Mouse (Mus musculus) limb, embryonic 13.5 days (tissue): Measurements from ENCODE around the gene Trp63. TPM values are rescaled to one million over a fixed set of nuclear protein-coding genes. Genes with fewer than 3 reads are reported as not detected.

ENCODE experiments used
- ATAC-seq: fragments of 200-750 bp; cut with Nextera tagmentation; 2 replicates; pipeline ENCODE4 v1.8.0; 2017; ENCODE audit warnings: low read depth, moderate number of reproducible peaks, moderate TSS enrichment; ENCODE audit not compliant: low FRiP score
- H3K27ac ChIP-seq: fragments of 300-500 bp; sonication (generic); 2 replicates; pipeline ENCODE4 v1.5.1; 2015; ENCODE audit warnings: inconsistent platforms, mild to moderate bottlenecking, moderate library complexity
- H3K27me3 ChIP-seq: fragments of 300-500 bp; sonication (generic); 2 replicates; pipeline ENCODE4 v1.6.1; 2015; ENCODE audit warnings: mild to moderate bottlenecking, inconsistent platforms
- H3K36me3 ChIP-seq: fragments of 300-500 bp; sonication (generic); 2 replicates; pipeline ENCODE4 v1.6.1; 2015; ENCODE audit warnings: inconsistent platforms, mild to moderate bottlenecking, moderate library complexity
- H3K4me1 ChIP-seq: fragments of 300-500 bp; sonication (generic); 2 replicates; pipeline ENCODE4 v1.6.1; 2015; ENCODE audit warnings: inconsistent platforms
- H3K4me2 ChIP-seq: fragments of 300-500 bp; sonication (generic); replicated peaks from 2 replicates; pipeline ENCODE4 v1.6.1; 2015; ENCODE audit warnings: inconsistent platforms, mild to moderate bottlenecking, moderate library complexity
- H3K4me3 ChIP-seq: fragments of 300-500 bp; sonication (generic); 2 replicates; pipeline ENCODE4 v1.5.1; 2015; ENCODE audit warnings: moderate library complexity, mild to moderate bottlenecking, inconsistent platforms
- H3K9ac ChIP-seq: fragments of 300-500 bp; sonication (generic); 2 replicates; pipeline ENCODE4 v1.6.1; 2015; ENCODE audit warnings: mild to moderate bottlenecking, inconsistent platforms
- H3K9me3 ChIP-seq: fragments of 300-500 bp; sonication (generic); 2 replicates; pipeline ENCODE4 v1.6.1; 2016; ENCODE audit warnings: inconsistent platforms
- WGBS: fragments of 180-500 bp; shearing (Covaris S2); methylation state at CpG from one replicate; pipeline ENCODE4 v1.1.7; 2015; 5-methylcytosine and 5-hydroxymethylcytosine counted together
- polyA plus RNA-seq: library from polyadenylated mRNA; unstranded; fragments of >200 nt; fragmentation: Nextera tagmentation; extraction: Ambion mirVana; gene quantifications from 2 replicates; pipeline ENCODE4 v1.2.1, GENCODE M21; 2015

Trp63 gene
- polyA plus RNA-seq, 1 experiment from 2014 or later, result 34.7 TPM

GRCm38 (mm10) chr16:25723131-25723530 is 39.6 kb downstream of the Trp63 start:
- H3K9ac ChIP-seq, result no peak overlapping the region
- no peaks in the 10 kb centered on the region for H3K27me3 ChIP-seq
- 66% methylated on average over 5 of the region's 5 CpGs for WGBS
- H3K9me3 ChIP-seq, result no peaks in the 10 kb centered on the region
- no peaks in the 10 kb centered on the region for H3K36me3 ChIP-seq
- peak; percentile 59; the same call in 1 of the 2 replicates for ATAC-seq
- no peaks in the 10 kb centered on the region for H3K4me1 ChIP-seq
- H3K27ac ChIP-seq, result no peak overlapping the region
- no peak overlapping the region for H3K4me2 ChIP-seq
- H3K4me3 ChIP-seq, result no peak overlapping the region

GRCm38 (mm10) chr16:25727001-25727400 is 43.4 kb downstream of the Trp63 start:
- Histone ChIP-seq H3K4me1 (no peaks in the 10 kb centered on the region), H3K4me2 (no peak overlapping the region), H3K4me3 (no peak overlapping the region), H3K27me3 (no peaks in the 10 kb centered on the region), H3K9me3 (no peaks in the 10 kb centered on the region), H3K36me3 (no peaks in the 10 kb centered on the region), H3K9ac (no peak overlapping the region), H3K27ac (no peak overlapping the region)
- 94% methylated on average over 5 of the region's 5 CpGs for WGBS
- ATAC-seq, result no peak

- Histone ChIP-seq H3K4me3 (no peak overlapping the region), H3K4me1 (no peaks in the 10 kb centered on the region), H3K9ac (no peak overlapping the region), H3K27ac (no peak overlapping the region), H3K4me2 (no peak overlapping the region), H3K27me3 (no peaks in the 10 kb centered on the region), H3K36me3 (no peaks in the 10 kb centered on the region), H3K9me3 (no peaks in the 10 kb centered on the region)
- no peak for ATAC-seq
- WGBS, result 17% methylated on average over 7 of the region's 7 CpGs
Observed at GRCm38 (mm10) chr16:25727957-25728506, 44.5 kb downstream of the Trp63 start.

- WGBS, result 72% methylated on average over 3 of the region's 3 CpGs
- no peak for ATAC-seq
- no peak overlapping the region for H3K27ac ChIP-seq
- no peak overlapping the region for H3K4me2 ChIP-seq
- no peak overlapping the region for H3K4me3 ChIP-seq
- H3K36me3 ChIP-seq, result no peaks in the 10 kb centered on the region
- no peaks in the 10 kb centered on the region for H3K9me3 ChIP-seq
- H3K9ac ChIP-seq, result no peak overlapping the region
- no peaks in the 10 kb centered on the region for H3K27me3 ChIP-seq
- 0 out of 2 replicates have a peak, but pooled peaks cover 13% of the 10 kb centered on the region for H3K4me1 ChIP-seq
Observed at GRCm38 (mm10) chr16:25736912-25737311, 53.3 kb downstream of the Trp63 start.

- 70% methylated on average over 6 of the region's 6 CpGs for WGBS
- H3K9ac ChIP-seq, result no peak overlapping the region
- no peaks in the 10 kb centered on the region for H3K36me3 ChIP-seq
- no peaks in the 10 kb centered on the region for H3K9me3 ChIP-seq
- H3K4me3 ChIP-seq, result no peak overlapping the region
- ATAC-seq, result no peak
- H3K4me2 ChIP-seq, result no peak overlapping the region
- H3K27me3 ChIP-seq, result no peaks in the 10 kb centered on the region
- H3K4me1 ChIP-seq, result 0 out of 2 replicates have a peak, but pooled peaks cover 13% of the 10 kb centered on the region
- peak overlapping the region; percentile 7; the same call in 1 of the 2 replicates for H3K27ac ChIP-seq
Observed at GRCm38 (mm10) chr16:25737623-25738050, 54.1 kb downstream of the Trp63 start.

GRCm38 (mm10) chr16:25746807-25747206 is 63.2 kb downstream of the Trp63 start:
- H3K27me3 ChIP-seq, result no peaks in the 10 kb centered on the region
- peak; percentile 90 for ATAC-seq
- 5% methylated on average over 3 of the region's 3 CpGs for WGBS

GRCm38 (mm10) chr16:25751866-25752265 is 68.3 kb downstream of the Trp63 start:
- WGBS, result 80% methylated on average over 11 of the region's 11 CpGs
- no peaks in the 10 kb centered on the region for H3K36me3 ChIP-seq
- no peak overlapping the region for H3K4me2 ChIP-seq
- peaks cover 11% of the 10 kb centered on the region for H3K4me1 ChIP-seq
- no peaks in the 10 kb centered on the region for H3K9me3 ChIP-seq
- no peak overlapping the region for H3K4me3 ChIP-seq
- H3K27ac ChIP-seq, result no peak overlapping the region
- no peaks in the 10 kb centered on the region for H3K27me3 ChIP-seq
- no peak overlapping the region for H3K9ac ChIP-seq
- no peak for ATAC-seq

More at GRCm38 (mm10) chr16:25746807-25747206, 63.2 kb downstream of the Trp63 start:
- Histone ChIP-seq H3K36me3 (no peaks in the 10 kb centered on the region), H3K4me1 (peaks cover 15% of the 10 kb centered on the region), H3K4me2 (peak overlapping the region; percentile 12; the same call in 1 of the 2 replicates), H3K9ac (no peak overlapping the region), H3K9me3 (no peaks in the 10 kb centered on the region), H3K27ac (peak overlapping the region; percentile 28; the same call in 1 of the 2 replicates), H3K4me3 (no peak overlapping the region)

GRCm38 (mm10) chr16:25758108-25758507 is 74.5 kb downstream of the Trp63 start:
- WGBS, result 60% methylated on average over 2 of the region's 2 CpGs
- Histone ChIP-seq H3K4me2 (no peak overlapping the region), H3K4me1 (no peaks in the 10 kb centered on the region), H3K9ac (no peak overlapping the region), H3K9me3 (no peaks in the 10 kb centered on the region), H3K27ac (no peak overlapping the region), H3K4me3 (no peak overlapping the region), H3K27me3 (no peaks in the 10 kb centered on the region), H3K36me3 (no peaks in the 10 kb centered on the region)
- ATAC-seq, result no peak

- H3K4me2 ChIP-seq, result no peak overlapping the region
- no peaks in the 10 kb centered on the region for H3K4me1 ChIP-seq
- no peaks in the 10 kb centered on the region for H3K9me3 ChIP-seq
- no peaks in the 10 kb centered on the region for H3K36me3 ChIP-seq
- WGBS, result 47% methylated on average over 5 of the region's 5 CpGs
- no peak overlapping the region for H3K4me3 ChIP-seq
- H3K27ac ChIP-seq, result no peak overlapping the region
- H3K9ac ChIP-seq, result no peak overlapping the region
- no peaks in the 10 kb centered on the region for H3K27me3 ChIP-seq
- no peak for ATAC-seq
Observed at GRCm38 (mm10) chr16:25765549-25765948, 82.0 kb downstream of the Trp63 start.

- 67% methylated on average over 7 of the region's 7 CpGs for WGBS
- H3K27ac ChIP-seq, result no peak overlapping the region
- no peak overlapping the region for H3K4me2 ChIP-seq
- H3K4me3 ChIP-seq, result no peak overlapping the region
- H3K36me3 ChIP-seq, result no peaks in the 10 kb centered on the region
- H3K4me1 ChIP-seq, result no peaks in the 10 kb centered on the region
- no peak for ATAC-seq
- no peaks in the 10 kb centered on the region for H3K9me3 ChIP-seq
- H3K9ac ChIP-seq, result no peak overlapping the region
- H3K27me3 ChIP-seq, result no peaks in the 10 kb centered on the region
Observed at GRCm38 (mm10) chr16:25774611-25775010, 91.0 kb downstream of the Trp63 start.

- H3K9ac ChIP-seq, result no peak overlapping the region
- H3K9me3 ChIP-seq, result no peaks in the 10 kb centered on the region
- no peak overlapping the region for H3K27ac ChIP-seq
- H3K4me1 ChIP-seq, result no peaks in the 10 kb centered on the region
- H3K27me3 ChIP-seq, result no peaks in the 10 kb centered on the region
- no peaks in the 10 kb centered on the region for H3K36me3 ChIP-seq
- no peak overlapping the region for H3K4me2 ChIP-seq
- WGBS, result 58% methylated on average over 1 of the region's 1 CpGs
- ATAC-seq, result no peak
- no peak overlapping the region for H3K4me3 ChIP-seq
Observed at GRCm38 (mm10) chr16:25777501-25777900, 93.9 kb downstream of the Trp63 start.

GRCm38 (mm10) chr16:25779964-25780363 is 96.4 kb downstream of the Trp63 start:
- Histone ChIP-seq H3K9me3 (no peaks in the 10 kb centered on the region), H3K9ac (no peak overlapping the region), H3K27me3 (no peaks in the 10 kb centered on the region), H3K27ac (no peak overlapping the region), H3K36me3 (no peaks in the 10 kb centered on the region), H3K4me3 (no peak overlapping the region), H3K4me2 (no peak overlapping the region), H3K4me1 (no peaks in the 10 kb centered on the region)
- 54% methylated on average over 4 of the region's 4 CpGs for whole genome bisulfite sequencing
- no peak for ATAC-seq

GRCm38 (mm10) chr16:25784246-25784645 is 100.7 kb downstream of the Trp63 start:
- 86% methylated on average over 2 of the region's 2 CpGs for WGBS
- H3K9me3 ChIP-seq, result no peaks in the 10 kb centered on the region
- no peak overlapping the region for H3K4me3 ChIP-seq
- no peak overlapping the region for H3K9ac ChIP-seq
- H3K4me2 ChIP-seq, result no peak overlapping the region
- no peaks in the 10 kb centered on the region for H3K27me3 ChIP-seq
- no peaks in the 10 kb centered on the region for H3K4me1 ChIP-seq
- no peak overlapping the region for H3K27ac ChIP-seq
- H3K36me3 ChIP-seq, result no peaks in the 10 kb centered on the region
- no peak for ATAC-seq
